Mouse (Mus musculus) naive thymus-derived CD4-positive, alpha-beta T cell, adult 5 months (primary cell): ENCODE measurements around the gene Olfr1031. TPM values are rescaled to one million over a fixed set of nuclear protein-coding genes. Genes with fewer than 3 reads are reported as not detected.

ENCODE experiments used
- polyA plus RNA-seq: library from polyadenylated mRNA; unstranded; fragments of 100-300 nt; shearing (Covaris generic); gene quantifications from one replicate; pipeline ENCODE4 v1.2.1, GENCODE M21; 2017

Gene Olfr1031
- polyA plus RNA-seq: not detected

GRCm38 (mm10) chr2:85990004-85990403 is at the start of gene Olfr1031:
Gene Olfr1031, plus strand, starts transcription at chr2:85990304.

GRCm38 (mm10) chr2:85950137-85950536 is 40.0 kb upstream of the Olfr1031 start, which contains the start of gene Olfr1028:
Gene Olfr1028, plus strand, starts transcription at chr2:85950437.

GRCm38 (mm10) chr2:85973595-85973994 is 16.5 kb upstream of the Olfr1031 start, which contains the start of gene Olfr1029:
Gene Olfr1029, plus strand, starts transcription at chr2:85973895.

GRCm38 (mm10) chr2:85978976-85979375 is 11.1 kb upstream of the Olfr1031 start, which contains the start of gene Olfr1030:
Gene Olfr1030, plus strand, starts transcription at chr2:85979276.

GRCm38 (mm10) chr2:86005240-86005639 is 15.1 kb downstream of the Olfr1031 start, which contains the start of gene Olfr1032:
Gene Olfr1032, plus strand, starts transcription at chr2:86005540.

GRCm38 (mm10) chr2:86020406-86020805 is 30.3 kb downstream of the Olfr1031 start, which contains the start of gene Olfr1033:
Gene Olfr1033, plus strand, starts transcription at chr2:86020633.

Other genes with a start within 250 kb of the Olfr1031 start
- gene Olfr1012, start 227.5 kb upstream of the Olfr1031 start, polyA plus RNA-seq: not detected
- gene Olfr1013, start 223.2 kb upstream of the Olfr1031 start, polyA plus RNA-seq: not detected
- gene Olfr1014, start 217.6 kb upstream of the Olfr1031 start, polyA plus RNA-seq: not detected
- gene Olfr1015, start 208.3 kb upstream of the Olfr1031 start, polyA plus RNA-seq: not detected
- gene Olfr1016, start 187.8 kb upstream of the Olfr1031 start, polyA plus RNA-seq: not detected
- gene Olfr1018, start 171.8 kb upstream of the Olfr1031 start, polyA plus RNA-seq: not detected
- gene Olfr1019, start 144.8 kb upstream of the Olfr1031 start, polyA plus RNA-seq: not detected
- gene Olfr1020, start 143.3 kb upstream of the Olfr1031 start, polyA plus RNA-seq: not detected
- not detected for gene Olfr1022, start 121.7 kb upstream of the Olfr1031 start, polyA plus RNA-seq
- gene Olfr1023, start 104.7 kb upstream of the Olfr1031 start, polyA plus RNA-seq: not detected
- not detected for gene Olfr1024, start 85.3 kb upstream of the Olfr1031 start, polyA plus RNA-seq
- gene Olfr1025-ps1, start 75.1 kb upstream of the Olfr1031 start, polyA plus RNA-seq: not detected
- not detected for gene Olfr1026, start 68.7 kb upstream of the Olfr1031 start, polyA plus RNA-seq
- gene Olfr1028, start 39.9 kb upstream of the Olfr1031 start, polyA plus RNA-seq: not detected
- not detected for gene Olfr1029, start 16.4 kb upstream of the Olfr1031 start, polyA plus RNA-seq
- gene Olfr1030, start 11.0 kb upstream of the Olfr1031 start, polyA plus RNA-seq: 0.15 TPM
- gene Olfr1032, start 15.2 kb downstream of the Olfr1031 start, polyA plus RNA-seq: not detected
- 13.4 TPM for gene Olfr1033, start 30.3 kb downstream of the Olfr1031 start, polyA plus RNA-seq
- gene Olfr1034, start 55.6 kb downstream of the Olfr1031 start, polyA plus RNA-seq: not detected
- not detected for gene Olfr1036, start 83.7 kb downstream of the Olfr1031 start, polyA plus RNA-seq
- gene Olfr1037, start 97.1 kb downstream of the Olfr1031 start, polyA plus RNA-seq: not detected
- gene Olfr1039, start 145.6 kb downstream of the Olfr1031 start, polyA plus RNA-seq: not detected
- gene Olfr1040, start 156.4 kb downstream of the Olfr1031 start, polyA plus RNA-seq: not detected
- 0.06 TPM for gene Olfr1042, start 171.5 kb downstream of the Olfr1031 start, polyA plus RNA-seq
- 0.37 TPM for gene Olfr1043, start 177.2 kb downstream of the Olfr1031 start, polyA plus RNA-seq
- not detected for gene Olfr1044, start 187.5 kb downstream of the Olfr1031 start, polyA plus RNA-seq
- gene Olfr52, start 195.4 kb downstream of the Olfr1031 start, polyA plus RNA-seq: not detected
- gene Olfr1045, start 212.7 kb downstream of the Olfr1031 start, polyA plus RNA-seq: 0.15 TPM
- gene Olfr1046, start 229.0 kb downstream of the Olfr1031 start, polyA plus RNA-seq: not detected
- gene Olfr1047, start 241.1 kb downstream of the Olfr1031 start, polyA plus RNA-seq: not detected
- gene Olfr1048, start 250.0 kb downstream of the Olfr1031 start, polyA plus RNA-seq: 0.15 TPM